Mouse (Mus musculus) stomach, postnatal 0 days (tissue): Measurements from ENCODE around the gene Banp.

Source experiments
- CTCF ChIP-seq: IDR thresholded peaks from 2 replicates; pipeline ENCODE4 v1.5.1; 2016; ENCODE audit warnings: antibody characterized with exemption, low read depth, mild to moderate bottlenecking, moderate library complexity
- EP300 ChIP-seq: optimal IDR thresholded peaks from 2 replicates; pipeline ENCODE3; 2016; ENCODE audit warnings: antibody characterized with exemption

GRCm38 (mm10) chr8:122056113-122056512 is 106.6 kb downstream of the Banp start:
- TF ChIP-seq EP300, result no peak
- peak; percentile 37 for TF ChIP-seq CTCF
